Mouse (Mus musculus): ENCODE measurements around the gene Tmem210. TPM values are rescaled to one million over a fixed set of nuclear protein-coding genes. Genes with fewer than 3 reads are reported as not detected.

Tmem210 gene
- not detected for polyA plus RNA-seq (2014; fragmentation: Illumina TruSeq; extraction: RNeasy Lipid Tissue Mini Kit (QIAGEN cat#74804); ENCODE audit: low read depth, low replicate concordance)

DNA sequence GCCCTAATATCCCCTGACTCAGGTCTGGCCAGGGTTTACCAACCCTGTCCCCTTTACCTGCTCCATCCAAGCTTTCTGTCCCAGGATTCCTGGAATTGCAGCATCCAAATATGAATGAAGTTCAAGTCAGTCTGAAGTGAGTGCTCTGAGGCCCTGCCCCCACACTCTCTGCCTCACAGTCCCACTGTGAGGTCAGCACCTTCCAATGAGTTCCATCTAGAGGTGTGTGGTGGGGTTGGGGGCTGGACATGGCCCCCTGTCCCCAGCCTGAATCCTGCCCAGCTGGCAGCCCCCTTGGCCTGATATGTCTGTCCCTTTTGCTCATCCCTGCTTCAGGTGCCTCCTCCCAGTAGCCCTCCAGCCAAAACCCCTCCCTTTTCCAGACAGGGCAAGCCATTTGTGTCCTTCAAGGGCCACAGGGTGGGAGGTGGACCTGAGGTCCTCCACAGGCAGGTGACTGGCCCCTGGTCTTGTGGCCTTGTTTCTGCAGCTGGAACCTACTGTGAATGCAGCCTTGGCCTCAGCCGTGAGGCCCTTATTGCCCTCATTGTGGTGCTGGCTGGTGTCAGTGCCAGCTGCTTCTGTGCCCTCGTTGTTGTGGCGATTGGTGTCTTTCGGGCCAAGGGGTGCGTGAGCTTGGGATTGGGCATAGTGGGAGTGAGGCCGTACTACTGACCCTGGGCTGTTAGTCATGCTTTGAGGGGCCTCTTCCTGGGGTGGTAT is at the start of gene Tmem210:
Tmem210 (plus strand) TSS at position 219 of the 723 bp plus-strand sequence.

DNA sequence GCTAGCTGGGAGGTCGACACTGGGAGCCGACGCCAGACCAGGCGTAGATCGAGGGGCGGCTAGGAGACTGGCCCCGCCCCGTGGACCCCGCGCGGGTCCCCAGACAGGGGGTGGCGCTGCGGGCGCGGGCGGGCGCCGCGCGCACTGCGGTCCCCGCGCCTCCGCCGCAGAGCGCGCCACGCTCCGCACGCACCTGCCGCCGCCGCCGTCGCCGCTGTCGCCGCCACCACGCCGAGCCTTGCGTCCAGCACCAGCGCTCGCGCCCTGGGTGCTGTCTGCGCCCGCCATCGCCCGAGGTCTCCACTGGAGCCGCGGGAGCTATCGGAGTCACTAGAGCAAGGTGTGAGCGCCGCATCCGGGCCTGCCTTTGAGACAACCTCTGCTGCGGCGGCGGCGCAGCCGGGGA is 45.8 kb upstream of the Tmem210 start, which contains the start of the genes Rnf208 and Cysrt1:
Rnf208 (plus strand) TSS at position 155 of the 406 bp plus-strand sequence.
Cysrt1 (minus strand) TSS at position 352 of the 406 bp plus-strand sequence.

DNA sequence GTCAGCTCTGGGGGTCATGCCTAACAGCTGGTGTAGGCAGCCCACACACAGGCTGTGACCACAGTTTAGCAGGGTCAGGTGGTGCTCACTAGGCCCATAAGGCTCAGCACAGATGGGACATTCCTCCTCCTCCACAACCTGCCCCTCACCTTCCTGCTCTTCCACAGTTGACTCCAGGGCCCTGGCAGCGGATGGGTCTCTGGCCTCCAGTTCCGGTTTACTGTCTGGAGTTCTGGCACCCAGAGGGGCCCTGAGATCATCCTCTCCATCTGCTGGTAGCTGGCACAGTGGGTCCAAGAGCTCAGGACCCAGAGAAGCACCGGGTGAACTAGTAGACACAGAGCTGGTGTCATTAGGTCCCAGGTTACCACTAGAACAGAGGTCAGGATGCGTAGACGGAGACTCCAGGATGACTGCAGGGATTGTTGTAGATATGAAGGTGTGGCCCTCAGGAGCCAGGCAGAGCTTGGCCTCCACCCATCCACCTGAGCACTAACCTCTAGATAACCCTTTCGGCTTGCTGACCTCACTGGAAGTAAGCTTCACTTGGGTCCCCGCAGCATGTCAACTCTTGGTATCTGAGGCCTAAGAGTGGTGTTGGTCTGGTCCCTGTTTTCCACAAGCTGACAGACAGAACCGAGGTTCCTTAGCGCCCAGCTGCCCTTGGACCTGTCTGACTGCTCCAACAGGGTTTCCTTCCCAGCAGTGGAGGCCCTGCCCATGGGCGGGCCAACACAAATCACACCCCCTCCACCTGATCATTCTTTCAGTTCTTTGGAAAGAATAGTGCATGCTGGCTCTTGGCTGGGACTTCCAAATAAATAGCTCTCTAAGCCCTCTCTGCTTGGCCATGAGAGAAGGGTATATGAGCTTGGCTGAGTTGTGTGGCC is 41.5 kb upstream of the Tmem210 start, which contains the start of gene AL732309.1:
AL732309.1 (minus strand) TSS at position 681 of the 890 bp plus-strand sequence.

DNA sequence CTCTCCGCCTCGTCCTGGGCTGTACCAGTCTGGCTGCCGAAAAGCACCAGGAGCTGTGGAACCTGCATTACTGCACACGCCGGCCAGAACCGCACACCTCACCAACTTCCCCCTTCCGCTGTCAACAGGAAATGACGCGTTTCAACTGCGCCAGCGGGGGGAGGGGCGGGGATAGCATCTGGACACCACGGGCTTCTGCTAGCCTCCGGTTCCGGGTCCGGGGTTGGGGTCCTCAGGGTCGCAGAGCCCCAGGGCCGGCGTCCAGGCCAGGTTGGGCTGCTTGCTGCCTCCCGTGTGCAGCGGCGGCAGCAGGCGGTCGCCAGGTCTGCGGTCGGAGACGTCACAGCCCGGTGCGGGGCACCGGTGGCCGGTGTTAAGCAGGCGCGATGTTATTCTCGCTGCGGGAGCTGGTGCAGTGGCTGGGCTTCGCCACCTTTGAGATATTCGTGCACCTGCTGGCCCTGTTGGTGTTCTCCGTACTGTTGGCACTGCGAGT is 32.6 kb upstream of the Tmem210 start, which contains the start of gene Tmem203:
Tmem203 (plus strand) TSS at position 156 of the 496 bp plus-strand sequence.

DNA sequence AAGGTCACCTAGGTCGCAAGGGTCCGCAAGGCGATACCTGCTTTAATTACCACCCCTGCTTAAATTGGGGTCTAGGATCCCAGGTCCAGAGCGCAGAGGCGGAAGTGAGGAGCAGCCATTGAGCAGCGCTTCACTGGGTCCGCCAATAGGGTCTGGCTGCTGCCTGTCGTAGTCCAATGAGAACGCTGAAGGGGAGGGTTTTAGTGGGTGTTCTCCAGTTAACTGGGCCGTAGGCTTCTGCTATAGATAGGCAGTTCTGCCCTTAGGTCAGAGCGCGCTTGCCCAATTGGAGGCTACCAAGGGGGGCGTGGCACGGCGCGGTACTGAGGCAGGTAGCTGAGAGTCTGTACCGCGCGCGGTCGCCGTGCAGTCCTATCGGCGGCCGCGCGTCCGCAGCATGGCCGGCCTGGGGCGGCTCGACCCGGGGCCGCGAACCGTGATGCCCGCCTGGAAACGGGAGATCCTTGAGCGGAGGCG is 25.6 kb upstream of the Tmem210 start, which contains the start of gene Tprn:
Tprn (plus strand) TSS at position 328 of the 477 bp plus-strand sequence.

DNA sequence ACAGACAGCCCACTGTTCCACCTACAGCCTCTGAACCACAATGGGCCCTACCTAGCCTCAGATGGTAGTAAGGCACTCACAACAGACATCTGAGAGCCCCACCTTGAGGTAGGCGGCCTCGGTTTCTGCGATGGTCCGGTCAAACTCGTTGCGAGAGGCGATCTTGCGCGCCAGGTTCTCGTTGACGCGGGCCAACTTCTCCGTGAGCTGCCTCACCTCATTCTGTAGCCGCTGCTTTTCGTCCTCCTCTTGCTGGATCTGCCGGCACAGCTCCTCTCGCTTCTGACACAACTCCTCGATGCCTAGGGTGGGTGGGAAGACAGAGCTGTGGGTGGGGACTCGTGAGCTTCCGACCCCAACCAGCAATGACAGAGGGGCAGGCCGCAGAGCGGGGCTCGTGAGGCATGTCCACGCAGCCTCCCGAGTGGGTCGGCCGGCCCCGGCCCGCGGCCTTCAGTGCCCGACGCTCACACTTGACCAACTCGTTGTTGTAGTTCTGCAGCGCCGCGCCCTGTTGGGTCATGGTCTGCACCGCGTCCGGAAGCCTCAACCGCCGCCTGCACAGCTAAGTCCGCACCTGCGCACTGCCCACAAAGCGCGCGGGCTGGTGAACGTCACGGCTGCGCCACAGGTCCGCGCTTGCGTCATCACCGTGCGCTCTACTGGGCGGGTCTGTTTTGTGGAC is 16.0 kb upstream of the Tmem210 start, which contains the start of the genes Ssna1 and Anapc2:
Ssna1 (minus strand) TSS at position 612 of the 685 bp plus-strand sequence.
Anapc2 (plus strand) TSS at position 652 of the 685 bp plus-strand sequence.

DNA sequence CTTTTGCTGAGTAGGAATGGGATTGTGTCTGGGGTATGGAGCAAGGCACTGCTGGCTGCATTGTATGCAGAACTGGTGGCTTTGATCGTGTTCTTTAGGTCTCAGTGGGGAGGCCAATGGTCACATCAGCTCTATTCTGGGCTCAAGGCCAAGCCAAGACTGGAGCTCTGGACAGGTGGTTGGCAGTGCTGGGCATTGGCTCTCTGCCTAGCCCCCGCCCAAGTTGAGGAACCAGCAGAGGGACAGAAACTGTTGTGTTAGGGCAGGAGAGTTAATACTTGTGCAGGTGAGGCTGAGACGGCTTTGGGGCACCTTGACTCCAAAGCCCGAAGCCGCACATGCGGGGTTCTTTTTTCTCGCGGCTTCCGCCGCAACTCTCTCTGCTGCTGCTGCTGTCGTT is 1.7 kb downstream of the Tmem210 start, which contains the start of gene Lrrc26:
Lrrc26 (plus strand) TSS at position 265 of the 400 bp plus-strand sequence.

DNA sequence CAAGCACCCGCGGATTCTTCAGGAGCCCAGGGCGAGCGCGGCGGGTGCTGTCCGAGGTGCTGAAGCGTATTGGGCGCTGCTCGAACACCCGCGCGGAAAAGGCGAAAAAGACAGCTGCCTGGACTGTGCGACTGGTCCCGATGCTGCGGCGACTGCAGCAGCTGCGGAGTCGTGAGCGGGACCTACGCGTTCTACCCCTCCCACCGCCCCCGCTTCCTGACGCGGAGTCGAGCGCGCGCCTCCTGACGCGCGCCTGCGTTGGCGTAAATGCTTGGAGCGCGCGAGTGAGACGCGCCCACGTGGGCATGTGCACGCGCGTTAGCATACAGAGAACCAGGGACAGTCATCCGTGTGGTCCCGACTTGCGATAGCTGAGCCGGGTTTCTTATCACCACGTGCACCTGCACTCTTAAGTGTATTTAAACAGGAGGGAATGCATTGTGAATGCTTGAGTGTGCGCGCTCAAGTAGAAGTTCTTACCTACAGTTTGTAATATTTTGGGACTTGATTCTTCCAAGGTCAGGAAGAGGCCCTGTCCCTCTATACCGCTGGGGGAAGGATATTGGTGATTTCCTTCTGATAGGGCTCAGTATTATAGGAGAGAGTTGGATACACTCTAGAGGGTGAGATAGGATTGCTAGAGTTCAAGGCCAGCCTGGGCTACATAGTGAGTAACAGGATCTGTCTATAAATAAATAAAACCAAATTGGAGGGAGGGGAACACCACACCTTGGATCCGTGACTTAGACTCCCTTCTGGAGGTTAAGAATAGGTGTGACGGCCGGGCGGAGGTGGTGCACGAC is 31.2 kb downstream of the Tmem210 start, which contains the start of gene Grin1:
Grin1 (minus strand) TSS at position 217 of the 803 bp plus-strand sequence.

DNA sequence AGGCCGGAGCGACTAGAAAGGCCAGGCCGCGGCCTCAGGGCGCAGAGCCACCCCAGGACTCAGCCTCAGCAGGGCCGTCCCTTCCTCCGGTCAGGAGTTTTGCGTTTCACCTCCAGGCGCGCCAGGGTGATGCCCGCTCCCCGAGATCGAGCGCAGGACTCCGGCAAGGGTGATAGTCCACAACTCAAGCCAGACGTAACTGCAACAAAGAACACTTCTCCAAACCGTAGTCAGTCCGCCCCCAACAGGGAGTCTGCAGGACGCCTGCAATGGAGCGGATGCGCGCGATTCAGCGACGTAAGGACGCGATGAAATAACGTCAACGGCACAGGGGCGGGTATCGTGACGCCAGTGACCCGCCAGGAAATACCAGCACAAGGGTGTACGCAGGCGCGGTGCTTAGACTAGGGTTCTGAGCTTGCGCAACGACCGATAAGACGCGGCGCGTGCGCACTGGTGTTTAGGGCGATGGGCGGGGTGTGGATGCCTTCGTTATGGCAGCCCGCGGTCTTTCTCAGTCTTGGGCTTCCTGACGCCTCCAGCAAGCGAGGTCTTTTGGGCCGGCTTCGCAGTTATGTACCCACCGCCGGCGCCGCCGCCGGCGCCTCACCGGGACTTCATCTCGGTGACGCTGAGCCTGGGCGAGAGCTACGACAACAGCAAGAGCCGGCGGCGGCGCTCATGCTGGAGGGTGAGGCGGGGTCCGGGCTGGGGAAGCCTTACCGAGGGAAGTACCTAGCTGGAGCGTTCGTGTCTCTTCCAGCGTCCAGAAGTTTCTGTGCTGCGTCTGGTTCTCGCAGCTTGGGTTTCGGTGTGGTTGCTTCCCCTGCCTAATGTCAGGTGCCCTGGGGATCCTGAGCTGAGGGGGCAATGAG is 44.6 kb downstream of the Tmem210 start, which contains the start of gene Man1b1:
Man1b1 (plus strand) TSS at position 53 of the 875 bp plus-strand sequence.

Other genes starting within 250 kb of the Tmem210 start
- 6.8 TPM for gene Nsmf, start 233.8 kb upstream of the Tmem210 start, polyA plus RNA-seq (2014; fragmentation: Illumina TruSeq; extraction: RNeasy Lipid Tissue Mini Kit (QIAGEN cat#74804); ENCODE audit: low read depth, low replicate concordance)
- 39.5 TPM for gene Entpd8, start 207.8 kb upstream of the Tmem210 start, polyA plus RNA-seq (2014; fragmentation: Illumina TruSeq; extraction: RNeasy Lipid Tissue Mini Kit (QIAGEN cat#74804); ENCODE audit: low read depth, low replicate concordance)
- gene Noxa1, start 193.0 kb upstream of the Tmem210 start, polyA plus RNA-seq (2014; fragmentation: Illumina TruSeq; extraction: RNeasy Lipid Tissue Mini Kit (QIAGEN cat#74804); ENCODE audit: low read depth, low replicate concordance) = 1.2 TPM
- 14.4 TPM for gene Nrarp, start 107.4 kb upstream of the Tmem210 start, polyA plus RNA-seq (2014; fragmentation: Illumina TruSeq; extraction: RNeasy Lipid Tissue Mini Kit (QIAGEN cat#74804); ENCODE audit: low read depth, low replicate concordance)
- 3.9 TPM for gene Tor4a, start 91.3 kb upstream of the Tmem210 start, polyA plus RNA-seq (2014; fragmentation: Illumina TruSeq; extraction: RNeasy Lipid Tissue Mini Kit (QIAGEN cat#74804); ENCODE audit: low read depth, low replicate concordance)
- 6.1 TPM for gene Nelfb, start 76.7 kb upstream of the Tmem210 start, polyA plus RNA-seq (2014; fragmentation: Illumina TruSeq; extraction: RNeasy Lipid Tissue Mini Kit (QIAGEN cat#74804); ENCODE audit: low read depth, low replicate concordance)
- gene Stpg3, start 73.5 kb upstream of the Tmem210 start, polyA plus RNA-seq (2014; fragmentation: Illumina TruSeq; extraction: RNeasy Lipid Tissue Mini Kit (QIAGEN cat#74804); ENCODE audit: low read depth, low replicate concordance) = not detected
- not detected for gene Fam166a, start 69.4 kb upstream of the Tmem210 start, polyA plus RNA-seq (2014; fragmentation: Illumina TruSeq; extraction: RNeasy Lipid Tissue Mini Kit (QIAGEN cat#74804); ENCODE audit: low read depth, low replicate concordance)
- 58.7 TPM for gene Tubb4b, start 63.4 kb upstream of the Tmem210 start, polyA plus RNA-seq (2014; fragmentation: Illumina TruSeq; extraction: RNeasy Lipid Tissue Mini Kit (QIAGEN cat#74804); ENCODE audit: low read depth, low replicate concordance)
- not detected for gene Slc34a3, start 53.8 kb upstream of the Tmem210 start, polyA plus RNA-seq (2014; fragmentation: Illumina TruSeq; extraction: RNeasy Lipid Tissue Mini Kit (QIAGEN cat#74804); ENCODE audit: low read depth, low replicate concordance)
- not detected for gene Rnf224, start 51.4 kb upstream of the Tmem210 start, polyA plus RNA-seq (2014; fragmentation: Illumina TruSeq; extraction: RNeasy Lipid Tissue Mini Kit (QIAGEN cat#74804); ENCODE audit: low read depth, low replicate concordance)
- not detected for gene Rnf208, start 45.9 kb upstream of the Tmem210 start, polyA plus RNA-seq (2014; fragmentation: Illumina TruSeq; extraction: RNeasy Lipid Tissue Mini Kit (QIAGEN cat#74804); ENCODE audit: low read depth, low replicate concordance)
- gene Cysrt1, start 45.7 kb upstream of the Tmem210 start, polyA plus RNA-seq (2014; fragmentation: Illumina TruSeq; extraction: RNeasy Lipid Tissue Mini Kit (QIAGEN cat#74804); ENCODE audit: low read depth, low replicate concordance) = not detected
- 0.85 TPM for gene AL732309.1, start 41.3 kb upstream of the Tmem210 start, polyA plus RNA-seq (2014; fragmentation: Illumina TruSeq; extraction: RNeasy Lipid Tissue Mini Kit (QIAGEN cat#74804); ENCODE audit: low read depth, low replicate concordance)
- gene Tmem203, start 32.7 kb upstream of the Tmem210 start, polyA plus RNA-seq (2014; fragmentation: Illumina TruSeq; extraction: RNeasy Lipid Tissue Mini Kit (QIAGEN cat#74804); ENCODE audit: low read depth, low replicate concordance) = 0.76 TPM
- 7.7 TPM for gene Tprn, start 25.5 kb upstream of the Tmem210 start, polyA plus RNA-seq (2014; fragmentation: Illumina TruSeq; extraction: RNeasy Lipid Tissue Mini Kit (QIAGEN cat#74804); ENCODE audit: low read depth, low replicate concordance)
- 2.0 TPM for gene Ssna1, start 15.7 kb upstream of the Tmem210 start, polyA plus RNA-seq (2014; fragmentation: Illumina TruSeq; extraction: RNeasy Lipid Tissue Mini Kit (QIAGEN cat#74804); ENCODE audit: low read depth, low replicate concordance)
- gene Anapc2, start 15.7 kb upstream of the Tmem210 start, polyA plus RNA-seq (2014; fragmentation: Illumina TruSeq; extraction: RNeasy Lipid Tissue Mini Kit (QIAGEN cat#74804); ENCODE audit: low read depth, low replicate concordance) = 9.7 TPM
- 1.0 TPM for gene Lrrc26, start 1.8 kb downstream of the Tmem210 start, polyA plus RNA-seq (2014; fragmentation: Illumina TruSeq; extraction: RNeasy Lipid Tissue Mini Kit (QIAGEN cat#74804); ENCODE audit: low read depth, low replicate concordance)
- 0.13 TPM for gene Grin1, start 31.0 kb downstream of the Tmem210 start, polyA plus RNA-seq (2014; fragmentation: Illumina TruSeq; extraction: RNeasy Lipid Tissue Mini Kit (QIAGEN cat#74804); ENCODE audit: low read depth, low replicate concordance)
- 21.3 TPM for gene Man1b1, start 44.2 kb downstream of the Tmem210 start, polyA plus RNA-seq (2014; fragmentation: Illumina TruSeq; extraction: RNeasy Lipid Tissue Mini Kit (QIAGEN cat#74804); ENCODE audit: low read depth, low replicate concordance)
- gene Dpp7, start 68.2 kb downstream of the Tmem210 start, polyA plus RNA-seq (2014; fragmentation: Illumina TruSeq; extraction: RNeasy Lipid Tissue Mini Kit (QIAGEN cat#74804); ENCODE audit: low read depth, low replicate concordance) = 7.7 TPM
- gene Uap1l1, start 77.5 kb downstream of the Tmem210 start, polyA plus RNA-seq (2014; fragmentation: Illumina TruSeq; extraction: RNeasy Lipid Tissue Mini Kit (QIAGEN cat#74804); ENCODE audit: low read depth, low replicate concordance) = 3.2 TPM
- 0.13 TPM for gene Sapcd2, start 84.2 kb downstream of the Tmem210 start, polyA plus RNA-seq (2014; fragmentation: Illumina TruSeq; extraction: RNeasy Lipid Tissue Mini Kit (QIAGEN cat#74804); ENCODE audit: low read depth, low replicate concordance)
- 0.28 TPM for gene Entpd2, start 107.7 kb downstream of the Tmem210 start, polyA plus RNA-seq (2014; fragmentation: Illumina TruSeq; extraction: RNeasy Lipid Tissue Mini Kit (QIAGEN cat#74804); ENCODE audit: low read depth, low replicate concordance)
- gene Npdc1, start 111.2 kb downstream of the Tmem210 start, polyA plus RNA-seq (2014; fragmentation: Illumina TruSeq; extraction: RNeasy Lipid Tissue Mini Kit (QIAGEN cat#74804); ENCODE audit: low read depth, low replicate concordance) = 9.3 TPM
- gene Fut7, start 135.1 kb downstream of the Tmem210 start, polyA plus RNA-seq (2014; fragmentation: Illumina TruSeq; extraction: RNeasy Lipid Tissue Mini Kit (QIAGEN cat#74804); ENCODE audit: low read depth, low replicate concordance) = not detected
- gene Abca2, start 140.6 kb downstream of the Tmem210 start, polyA plus RNA-seq (2014; fragmentation: Illumina TruSeq; extraction: RNeasy Lipid Tissue Mini Kit (QIAGEN cat#74804); ENCODE audit: low read depth, low replicate concordance) = 0.09 TPM
- gene Clic3, start 168.7 kb downstream of the Tmem210 start, polyA plus RNA-seq (2014; fragmentation: Illumina TruSeq; extraction: RNeasy Lipid Tissue Mini Kit (QIAGEN cat#74804); ENCODE audit: low read depth, low replicate concordance) = not detected
- gene Paxx, start 172.9 kb downstream of the Tmem210 start, polyA plus RNA-seq (2014; fragmentation: Illumina TruSeq; extraction: RNeasy Lipid Tissue Mini Kit (QIAGEN cat#74804); ENCODE audit: low read depth, low replicate concordance) = 2.6 TPM
- gene Ptgds, start 181.9 kb downstream of the Tmem210 start, polyA plus RNA-seq (2014; fragmentation: Illumina TruSeq; extraction: RNeasy Lipid Tissue Mini Kit (QIAGEN cat#74804); ENCODE audit: low read depth, low replicate concordance) = not detected
- not detected for gene Lcn12, start 205.8 kb downstream of the Tmem210 start, polyA plus RNA-seq (2014; fragmentation: Illumina TruSeq; extraction: RNeasy Lipid Tissue Mini Kit (QIAGEN cat#74804); ENCODE audit: low read depth, low replicate concordance)
- 1.5 TPM for gene Fbxw5, start 212.6 kb downstream of the Tmem210 start, polyA plus RNA-seq (2014; fragmentation: Illumina TruSeq; extraction: RNeasy Lipid Tissue Mini Kit (QIAGEN cat#74804); ENCODE audit: low read depth, low replicate concordance)
- not detected for gene C8g, start 213.6 kb downstream of the Tmem210 start, polyA plus RNA-seq (2014; fragmentation: Illumina TruSeq; extraction: RNeasy Lipid Tissue Mini Kit (QIAGEN cat#74804); ENCODE audit: low read depth, low replicate concordance)